Mouse (Mus musculus) liver, postnatal 0 days (tissue): ENCODE measurements at regions not wholly inside any gene's neighbourhood (a gene's known extent, or its start where the extent isn't known, plus 50 kb on each side); places are given as distances from the start of the nearest gene placed in this dataset.

Experiments used
- CTCF ChIP-seq: sonication (generic); IDR thresholded peaks from 2 replicates; pipeline ENCODE4 v1.5.1; 2016; ENCODE audit warnings: antibody characterized with exemption, low read depth
- EP300 ChIP-seq: IDR thresholded peaks from 2 replicates; pipeline ENCODE4 v1.6.1; 2016; ENCODE audit warnings: antibody characterized with exemption, low read depth, mild to moderate bottlenecking

GRCm38 (mm10) chr13:111099252-111099651 lies 155.6 kb upstream of the Actbl2 start:
- TF ChIP-seq CTCF (no peak), EP300 (no peak)
